Mouse (Mus musculus) heart, embryonic 15.5 days (tissue): ENCODE measurements at regions not wholly inside any gene's neighbourhood (a gene's known extent, or its start where the extent isn't known, plus 50 kb on each side); places are given as distances from the start of the nearest gene placed in this dataset.

Experiments
- ATAC-seq: fragments of 200-750 bp; cut with Nextera tagmentation; replicated peaks from 2 replicates; pipeline ENCODE4 v1.8.0; 2017; ENCODE audit warnings: low read depth, moderate TSS enrichment; ENCODE audit not compliant: insufficient number of reproducible peaks, insufficient read depth, low FRiP score
- H3K27ac ChIP-seq: fragments of 300-500 bp; sonication (generic); 2 replicates; pipeline ENCODE4 v1.5.1; 2015; ENCODE audit warnings: mild to moderate bottlenecking, inconsistent platforms
- H3K27me3 ChIP-seq: fragments of 300-500 bp; sonication (generic); 2 replicates; pipeline ENCODE4 v1.6.1; 2015; ENCODE audit warnings: inconsistent platforms
- H3K36me3 ChIP-seq: fragments of 300-500 bp; sonication (generic); 2 replicates; pipeline ENCODE4 v1.6.1; 2015; ENCODE audit warnings: mild to moderate bottlenecking, inconsistent platforms
- H3K4me1 ChIP-seq: fragments of 300-500 bp; sonication (generic); replicated peaks from 2 replicates; pipeline ENCODE4 v1.6.1; 2015; ENCODE audit warnings: inconsistent platforms
- H3K4me2 ChIP-seq: fragments of 300-500 bp; sonication (generic); 2 replicates; pipeline ENCODE4 v1.6.1; 2015; ENCODE audit warnings: inconsistent platforms, mild to moderate bottlenecking, moderate library complexity
- H3K4me3 ChIP-seq: fragments of 300-500 bp; sonication (generic); 2 replicates; pipeline ENCODE4 v1.5.1; 2015; ENCODE audit warnings: mild to moderate bottlenecking, inconsistent platforms
- H3K9ac ChIP-seq: fragments of 300-500 bp; sonication (generic); 2 replicates; pipeline ENCODE4 v1.6.1; 2015; ENCODE audit warnings: mild to moderate bottlenecking, inconsistent platforms
- H3K9me3 ChIP-seq: fragments of 300-500 bp; sonication (generic); replicated peaks from 2 replicates; pipeline ENCODE4 v1.6.1; 2016; ENCODE audit warnings: inconsistent platforms
- WGBS: fragments of 180-500 bp; shearing (Covaris S2); methylation state at CpG from one replicate; pipeline ENCODE4 v1.1.7; 2015; ENCODE audit warnings: mixed read lengths; 5-methylcytosine and 5-hydroxymethylcytosine counted together

- no peak for ATAC-seq
- no peaks in the 10 kb centered on the region for H3K27me3 ChIP-seq
Measured at GRCm38 (mm10) chr8:46929678-46930077, 57.0 kb upstream of the Enpp6 start.

DNA sequence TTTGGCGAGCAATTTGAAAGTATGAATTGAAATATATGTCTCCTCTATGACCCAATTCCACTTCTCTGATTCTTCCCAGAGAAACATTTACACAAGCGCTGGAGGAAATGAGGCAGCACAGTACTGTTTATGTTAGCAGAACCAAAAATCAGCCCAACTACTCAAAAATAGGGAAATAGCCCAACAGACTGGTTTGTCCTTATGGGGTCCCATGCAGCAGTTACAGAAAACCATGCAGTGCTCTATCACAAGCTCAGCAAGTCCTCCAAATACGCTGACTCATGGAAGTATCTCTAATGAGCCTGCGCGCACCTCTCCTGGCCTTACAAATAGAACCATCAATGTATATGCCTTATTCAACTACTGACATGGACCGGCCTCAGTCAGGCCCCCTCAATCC is 55.4 kb upstream of the Enpp6 start:
- WGBS = 88% methylated on average over 6 of the region's 6 CpGs

More at GRCm38 (mm10) chr8:46929678-46930077, 57.0 kb upstream of the Enpp6 start:
- H3K4me1 ChIP-seq = 0 out of 2 replicates have a peak, but pooled peaks cover 3% of the 10 kb centered on the region
- 70% methylated on average over 6 of the region's 6 CpGs for WGBS
- H3K4me3 ChIP-seq = no peak overlapping the region
- no peak overlapping the region for H3K9ac ChIP-seq
- H3K36me3 ChIP-seq = no peaks in the 10 kb centered on the region
- H3K9me3 ChIP-seq = no peaks in the 10 kb centered on the region
- no peak overlapping the region for H3K27ac ChIP-seq
- H3K4me2 ChIP-seq = no peak overlapping the region

DNA sequence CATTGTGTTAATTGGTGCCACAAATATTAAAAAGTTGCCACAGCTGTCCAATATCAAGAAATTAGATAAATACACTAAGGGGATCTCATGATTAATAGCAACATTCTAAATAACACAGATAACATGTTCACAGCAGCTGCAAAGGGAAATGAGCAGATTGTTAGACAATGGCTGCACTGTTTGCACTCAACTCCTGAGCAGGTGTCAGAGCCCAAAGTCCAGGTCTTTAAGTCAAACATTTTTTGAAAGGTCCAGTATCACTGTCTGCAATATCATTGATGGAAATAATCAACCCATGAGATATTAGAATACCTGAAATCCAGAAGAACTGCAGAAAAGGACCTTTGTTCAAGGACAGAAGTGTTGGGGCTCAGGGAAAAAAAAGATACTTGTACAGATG is 53.4 kb upstream of the Enpp6 start:
- no peaks in the 10 kb centered on the region for H3K27me3 ChIP-seq
- H3K4me2 ChIP-seq = no peak overlapping the region

More for the DNA sequence above, 55.4 kb upstream of the Enpp6 start:
- H3K9ac ChIP-seq = no peak overlapping the region
- no peaks in the 10 kb centered on the region for H3K9me3 ChIP-seq
- no peak overlapping the region for H3K4me2 ChIP-seq
- no peak overlapping the region for H3K27ac ChIP-seq
- no peaks in the 10 kb centered on the region for H3K27me3 ChIP-seq
- H3K4me3 ChIP-seq = no peak overlapping the region
- no peak for ATAC-seq
- H3K4me1 ChIP-seq = peaks cover 7% of the 10 kb centered on the region; the same call in 1 of the 2 replicates
- no peaks in the 10 kb centered on the region for H3K36me3 ChIP-seq

DNA sequence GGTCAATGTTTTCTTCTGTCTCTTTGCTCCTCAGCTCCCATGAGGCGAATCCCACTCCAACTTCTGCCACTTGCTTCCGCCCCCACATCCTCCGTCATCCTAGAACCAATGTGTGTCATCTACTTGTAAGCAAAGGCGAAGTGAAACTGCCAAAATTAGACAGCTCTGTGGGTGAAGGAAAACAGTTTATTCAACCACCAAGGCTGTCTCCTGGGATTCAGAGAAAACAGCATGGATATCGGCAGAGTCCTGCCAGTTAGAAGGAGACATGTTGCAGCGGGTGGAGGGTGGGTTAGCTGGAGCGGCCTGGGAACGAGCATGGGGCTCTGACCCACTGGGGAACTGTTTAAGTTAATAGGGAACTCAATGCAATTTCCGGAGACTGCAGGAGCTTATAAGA is 52.4 kb upstream of the Enpp6 start:
- H3K27ac ChIP-seq = no peak overlapping the region
- peaks cover 3% of the 10 kb centered on the region; the same call in 1 of the 2 replicates for H3K4me1 ChIP-seq
- WGBS = 76% methylated on average over 9 of the region's 9 CpGs
- no peak overlapping the region for H3K4me3 ChIP-seq
- no peak for ATAC-seq
- no peaks in the 10 kb centered on the region for H3K27me3 ChIP-seq
- H3K9ac ChIP-seq = no peak overlapping the region
- no peaks in the 10 kb centered on the region for H3K36me3 ChIP-seq
- H3K4me2 ChIP-seq = no peak overlapping the region
- H3K9me3 ChIP-seq = no peaks in the 10 kb centered on the region

More for the DNA sequence above, 53.4 kb upstream of the Enpp6 start:
- Histone ChIP-seq H3K9me3 (no peaks in the 10 kb centered on the region), H3K4me3 (no peak overlapping the region), H3K36me3 (no peaks in the 10 kb centered on the region), H3K4me1 (peaks cover 7% of the 10 kb centered on the region; the same call in 1 of the 2 replicates), H3K9ac (no peak overlapping the region), H3K27ac (no peak overlapping the region)
- no peak for ATAC-seq

- H3K27me3 ChIP-seq = no peaks in the 10 kb centered on the region
- 29% methylated on average over 9 of the region's 9 CpGs for WGBS
- no peak overlapping the region for H3K9ac ChIP-seq
- no peaks in the 10 kb centered on the region for H3K36me3 ChIP-seq
- no peak for ATAC-seq
- no peak overlapping the region for H3K4me2 ChIP-seq
- H3K4me1 ChIP-seq = peaks cover 3% of the 10 kb centered on the region; the same call in 1 of the 2 replicates
- H3K27ac ChIP-seq = no peak overlapping the region
- H3K9me3 ChIP-seq = no peaks in the 10 kb centered on the region
- no peak overlapping the region for H3K4me3 ChIP-seq
Measured at GRCm38 (mm10) chr8:46934898-46935297, 51.8 kb upstream of the Enpp6 start.

DNA sequence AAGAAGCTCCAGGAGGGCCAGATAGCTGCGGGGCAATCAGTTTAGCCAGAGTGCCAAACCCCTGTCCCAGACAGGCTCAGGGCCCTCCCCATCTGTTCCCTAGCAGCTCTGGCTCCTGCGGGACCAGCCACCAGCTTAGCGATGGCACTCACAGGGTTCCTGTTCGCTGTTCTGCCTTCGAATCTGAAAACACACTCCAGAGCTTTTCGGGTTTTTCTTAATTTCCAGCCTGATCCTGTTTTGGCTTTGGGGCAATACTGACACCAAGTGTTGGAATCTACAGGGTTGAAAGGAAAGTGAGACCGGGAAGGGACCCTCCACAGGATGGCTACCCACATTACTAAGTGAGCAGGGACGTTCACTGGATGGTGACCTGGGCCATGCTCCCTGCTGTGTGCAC is 50.6 kb upstream of the Enpp6 start:
- Histone ChIP-seq H3K36me3 (no peaks in the 10 kb centered on the region), H3K4me2 (peak overlapping the region; percentile 50), H3K4me1 (peaks cover 3% of the 10 kb centered on the region; the same call in 1 of the 2 replicates), H3K27me3 (no peaks in the 10 kb centered on the region), H3K9me3 (no peaks in the 10 kb centered on the region), H3K4me3 (no peak overlapping the region), H3K9ac (no peak overlapping the region), H3K27ac (no peak overlapping the region)
- WGBS = 19% methylated on average over 8 of the region's 8 CpGs
- ATAC-seq = no peak
